Mouse (Mus musculus) adrenal gland, postnatal 14 days (tissue): Measurements from ENCODE around the gene Fmo4. TPM values are rescaled to one million over a fixed set of nuclear protein-coding genes. Genes with fewer than 3 reads are reported as not detected.

ENCODE experiments used
- DNase-seq: peaks from one replicate; pipeline ENCODE4 v3.0.0; 2021; ENCODE audit warnings: mixed read lengths
- total RNA-seq: library from RNA; stranded (reverse); gene quantifications from 2 replicates; pipeline ENCODE4 v1.2.3, GENCODE M21; 2021

The Fmo4 gene
- total RNA-seq, 1 experiment from 2014 or later = 3.1 TPM

GRCm38 (mm10) chr1:162792306-162793044, 21.3 kb downstream of the Fmo4 start:
- DNase-seq = no peak

- DNase-seq = no peak
Measured at GRCm38 (mm10) chr1:162785222-162785621, 28.6 kb downstream of the Fmo4 start.

GRCm38 (mm10) chr1:162783669-162784248, 30.0 kb downstream of the Fmo4 start:
- no peak for DNase-seq

- DNase-seq = peak; percentile 21
Measured at GRCm38 (mm10) chr1:162781035-162781434, 32.7 kb downstream of the Fmo4 start.

- DNase-seq = no peak
Measured at GRCm38 (mm10) chr1:162777943-162778538, 35.7 kb downstream of the Fmo4 start.

GRCm38 (mm10) chr1:162773661-162774060, 40.1 kb downstream of the Fmo4 start:
- DNase-seq = peak; percentile 14

- no peak for DNase-seq
Measured at GRCm38 (mm10) chr1:162771617-162772360, 42.0 kb downstream of the Fmo4 start.

- DNase-seq = no peak
Measured at GRCm38 (mm10) chr1:162752009-162752408, 61.8 kb downstream of the Fmo4 start.

GRCm38 (mm10) chr1:162749607-162750006, 64.2 kb downstream of the Fmo4 start:
- DNase-seq = no peak

- no peak for DNase-seq
Measured at GRCm38 (mm10) chr1:162748761-162749160, 65.0 kb downstream of the Fmo4 start.

Other genes starting within 250 kb of the Fmo4 start
- gene Vamp4, start 243.5 kb downstream of the Fmo4 start, total RNA-seq = 30.9 and 36.7 TPM in 2 replicates
- gene Myoc, start 174.8 kb downstream of the Fmo4 start, total RNA-seq = 0.74 and 0.83 TPM in 2 replicates
- not detected in 2 replicates for gene Myocos, start 155.8 kb downstream of the Fmo4 start, total RNA-seq
- 161 and 178 TPM in 2 replicates for gene Prrc2c, start 73.4 kb downstream of the Fmo4 start, total RNA-seq
- 264 and 295 TPM in 2 replicates for gene Fmo1, start 52.6 kb upstream of the Fmo4 start, total RNA-seq
- 36.1 and 53.8 TPM in 2 replicates for gene Fmo2, start 84.8 kb upstream of the Fmo4 start, total RNA-seq
- gene Fmo6, start 123.5 kb upstream of the Fmo4 start, total RNA-seq = not detected in 2 replicates
- 0.49 and 7.9 TPM in 2 replicates for gene Fmo3, start 170.6 kb upstream of the Fmo4 start, total RNA-seq